Mouse (Mus musculus) urinary bladder, adult 18-20 months (tissue): ENCODE data around the gene Ano1.

Experiments used
- DNase-seq, 2 experiments: peaks; one replicate each; pipeline ENCODE4 v3.0.0; 2022; ENCODE audit warnings: low spot score in 2 of 2, mixed read lengths in 2 of 2

The Ano1 gene

GRCm38 (mm10) chr7:144751833-144752232 is at the start of gene Ano1:
Gene Ano1, minus strand, starts transcription at chr7:144751974.
- no peak for DNase-seq

- no peak for DNase-seq
Measured at GRCm38 (mm10) chr7:144798471-144798870, 46.7 kb upstream of the Ano1 start.

- no peak for DNase-seq
Measured at GRCm38 (mm10) chr7:144796986-144797735, 45.4 kb upstream of the Ano1 start.

- no peak for DNase-seq
Measured at GRCm38 (mm10) chr7:144795976-144796474, 44.3 kb upstream of the Ano1 start.

- DNase-seq, result no peak
Measured at GRCm38 (mm10) chr7:144793296-144793695, 41.5 kb upstream of the Ano1 start.

- DNase-seq, result no peak
Measured at GRCm38 (mm10) chr7:144791426-144791825, 39.7 kb upstream of the Ano1 start.

- DNase-seq, result no peak
Measured at GRCm38 (mm10) chr7:144789601-144790556, 38.1 kb upstream of the Ano1 start.

GRCm38 (mm10) chr7:144788631-144789030 is 36.9 kb upstream of the Ano1 start:
- no peak for DNase-seq

GRCm38 (mm10) chr7:144787501-144787900 is 35.7 kb upstream of the Ano1 start:
- no peak for DNase-seq

- DNase-seq, result no peak
Measured at GRCm38 (mm10) chr7:144786571-144786970, 34.8 kb upstream of the Ano1 start.

- no peak for DNase-seq
Measured at GRCm38 (mm10) chr7:144784176-144784575, 32.4 kb upstream of the Ano1 start.

- no peak for DNase-seq
Measured at GRCm38 (mm10) chr7:144782402-144782801, 30.6 kb upstream of the Ano1 start.

GRCm38 (mm10) chr7:144781337-144781736 is 29.6 kb upstream of the Ano1 start:
- no peak for DNase-seq

GRCm38 (mm10) chr7:144780190-144780589 is 28.4 kb upstream of the Ano1 start:
- no peak for DNase-seq

GRCm38 (mm10) chr7:144779691-144780090 is 27.9 kb upstream of the Ano1 start:
- DNase-seq, result no peak

- no peak for DNase-seq
Measured at GRCm38 (mm10) chr7:144777805-144778204, 26.0 kb upstream of the Ano1 start.

GRCm38 (mm10) chr7:144775804-144776447 is 24.2 kb upstream of the Ano1 start:
- peak; percentile 77 to 84 for DNase-seq

GRCm38 (mm10) chr7:144775214-144775613 is 23.4 kb upstream of the Ano1 start:
- DNase-seq, result no peak

- DNase-seq, result no peak
Measured at GRCm38 (mm10) chr7:144774283-144774682, 22.5 kb upstream of the Ano1 start.

GRCm38 (mm10) chr7:144770116-144770515 is 18.3 kb upstream of the Ano1 start:
- DNase-seq, result no peak

- DNase-seq, result no peak
Measured at GRCm38 (mm10) chr7:144769434-144770080, 17.8 kb upstream of the Ano1 start.
